Mouse (Mus musculus) MEL-GATA-1-ER (cell line): Measurements from ENCODE around the gene Pde1c.

ENCODE experiments used
- DNase-seq: peaks from one replicate; pipeline ENCODE4 v3.0.0-alpha.2; 2012; ENCODE audit warnings: low read depth; ENCODE audit errors: extremely low read depth

Gene Pde1c

GRCm38 (mm10) chr6:56447917-56448316 is 121.0 kb downstream of the Pde1c start:
- no peak for DNase-seq

GRCm38 (mm10) chr6:56441501-56441900 is 127.4 kb downstream of the Pde1c start:
- no peak for DNase-seq

GRCm38 (mm10) chr6:56425846-56426245 is 143.1 kb downstream of the Pde1c start:
- no peak for DNase-seq

- no peak for DNase-seq
Observed at GRCm38 (mm10) chr6:56422866-56423265, 146.0 kb downstream of the Pde1c start.

- no peak for DNase-seq
Observed at GRCm38 (mm10) chr6:56416191-56416590, 152.7 kb downstream of the Pde1c start.

- no peak for DNase-seq
Observed at GRCm38 (mm10) chr6:56389178-56389577, 179.7 kb downstream of the Pde1c start.

GRCm38 (mm10) chr6:56376359-56376758 is 192.5 kb downstream of the Pde1c start:
- DNase-seq: no peak

- DNase-seq: no peak
Observed at GRCm38 (mm10) chr6:56374180-56374579, 194.7 kb downstream of the Pde1c start.

GRCm38 (mm10) chr6:56373753-56374152 is 195.2 kb downstream of the Pde1c start:
- DNase-seq: no peak

GRCm38 (mm10) chr6:56373046-56373751 is 195.7 kb downstream of the Pde1c start:
- no peak for DNase-seq

GRCm38 (mm10) chr6:56369462-56369861 is 199.4 kb downstream of the Pde1c start:
- no peak for DNase-seq

- DNase-seq: no peak
Observed at GRCm38 (mm10) chr6:56368116-56368515, 200.8 kb downstream of the Pde1c start.

- no peak for DNase-seq
Observed at GRCm38 (mm10) chr6:56367257-56367656, 201.6 kb downstream of the Pde1c start.

- DNase-seq: no peak
Observed at GRCm38 (mm10) chr6:56362650-56363049, 206.3 kb downstream of the Pde1c start.

GRCm38 (mm10) chr6:56362128-56362545 is 206.8 kb downstream of the Pde1c start:
- no peak for DNase-seq

GRCm38 (mm10) chr6:56361348-56362127 is 207.4 kb downstream of the Pde1c start:
- no peak for DNase-seq

GRCm38 (mm10) chr6:56360086-56360485 is 208.8 kb downstream of the Pde1c start:
- no peak for DNase-seq

GRCm38 (mm10) chr6:56359126-56359525 is 209.8 kb downstream of the Pde1c start:
- no peak for DNase-seq

GRCm38 (mm10) chr6:56347207-56347606 is 221.7 kb downstream of the Pde1c start:
- DNase-seq: no peak

- DNase-seq: no peak
Observed at GRCm38 (mm10) chr6:56345082-56345481, 223.8 kb downstream of the Pde1c start.

GRCm38 (mm10) chr6:56342005-56342404 is 226.9 kb downstream of the Pde1c start:
- DNase-seq: no peak

GRCm38 (mm10) chr6:56335811-56336446 is 233.0 kb downstream of the Pde1c start:
- no peak for DNase-seq
